Mouse (Mus musculus) midbrain, embryonic 15.5 days (tissue): Measurements from ENCODE around the gene Map2k3. TPM values are rescaled to one million over a fixed set of nuclear protein-coding genes. Genes with fewer than 3 reads are reported as not detected.

Source experiments
- ATAC-seq: fragments of 200-750 bp; cut with Nextera tagmentation; replicated peaks from 2 replicates; pipeline ENCODE4 v1.8.0; 2017; ENCODE audit warnings: moderate TSS enrichment
- H3K27ac ChIP-seq: fragments of 300-500 bp; sonication (generic); 2 replicates; pipeline ENCODE4 v1.5.1; 2015; ENCODE audit warnings: mild to moderate bottlenecking, inconsistent platforms
- H3K27me3 ChIP-seq: fragments of 300-500 bp; sonication (generic); replicated peaks from 2 replicates; pipeline ENCODE4 v1.6.1; 2015; ENCODE audit warnings: inconsistent platforms
- H3K36me3 ChIP-seq: fragments of 300-500 bp; sonication (generic); replicated peaks from 2 replicates; pipeline ENCODE4 v1.6.1; 2015; ENCODE audit warnings: inconsistent platforms
- H3K4me1 ChIP-seq: fragments of 300-500 bp; sonication (generic); 2 replicates; pipeline ENCODE4 v1.6.1; 2015; ENCODE audit warnings: inconsistent platforms
- H3K4me2 ChIP-seq: fragments of 300-500 bp; sonication (generic); 2 replicates; pipeline ENCODE4 v1.6.1; 2015; ENCODE audit warnings: inconsistent platforms, mild to moderate bottlenecking, moderate library complexity
- H3K4me3 ChIP-seq: fragments of 300-500 bp; sonication (generic); 2 replicates; pipeline ENCODE4 v1.5.1; 2015; ENCODE audit warnings: mild to moderate bottlenecking, inconsistent platforms
- H3K9ac ChIP-seq: fragments of 300-500 bp; sonication (generic); 2 replicates; pipeline ENCODE4 v1.6.1; 2015; ENCODE audit warnings: mild to moderate bottlenecking, inconsistent platforms
- H3K9me3 ChIP-seq: fragments of 300-500 bp; sonication (generic); 2 replicates; pipeline ENCODE4 v1.6.1; 2016; ENCODE audit warnings: inconsistent platforms
- WGBS: fragments of 180-500 bp; shearing (Covaris S2); methylation state at CpG from one replicate; pipeline ENCODE4 v1.1.7; 2015; ENCODE audit warnings: mixed read lengths; 5-methylcytosine and 5-hydroxymethylcytosine counted together
- polyA plus RNA-seq: library from polyadenylated mRNA; unstranded; fragments of >200 nt; fragmentation: Nextera tagmentation; extraction: Ambion mirVana; gene quantifications from 2 replicates; pipeline ENCODE4 v1.2.1, GENCODE M21; 2015

Gene Map2k3
- polyA plus RNA-seq, 1 experiment from 2014 or later: 32.0 TPM

- H3K27ac ChIP-seq: no peak overlapping the region
- H3K4me3 ChIP-seq: no peak overlapping the region
- H3K27me3 ChIP-seq: no peaks in the 10 kb centered on the region
- peaks cover 14% of the 10 kb centered on the region for H3K36me3 ChIP-seq
- WGBS: 83% methylated on average over 1 of the region's 1 CpGs
- no peaks in the 10 kb centered on the region for H3K9me3 ChIP-seq
- peaks cover 27% of the 10 kb centered on the region for H3K4me1 ChIP-seq
- H3K9ac ChIP-seq: no peak overlapping the region
- ATAC-seq: no peak
- H3K4me2 ChIP-seq: no peak overlapping the region
Measured at GRCm38 (mm10) chr11:60909626-60910025, 22.2 kb upstream of the Map2k3 start.

GRCm38 (mm10) chr11:60912525-60912973, 19.3 kb upstream of the Map2k3 start:
- Histone ChIP-seq H3K4me3 (peak overlapping the region; percentile 100), H3K27me3 (no peaks in the 10 kb centered on the region), H3K36me3 (no peaks in the 10 kb centered on the region), H3K9me3 (no peaks in the 10 kb centered on the region), H3K27ac (no peak overlapping the region), H3K9ac (peak overlapping the region; percentile 98), H3K4me2 (peak overlapping the region; percentile 89), H3K4me1 (peaks cover 35% of the 10 kb centered on the region)
- ATAC-seq: no peak
- WGBS: 26% methylated on average over 7 of the region's 7 CpGs

DNA sequence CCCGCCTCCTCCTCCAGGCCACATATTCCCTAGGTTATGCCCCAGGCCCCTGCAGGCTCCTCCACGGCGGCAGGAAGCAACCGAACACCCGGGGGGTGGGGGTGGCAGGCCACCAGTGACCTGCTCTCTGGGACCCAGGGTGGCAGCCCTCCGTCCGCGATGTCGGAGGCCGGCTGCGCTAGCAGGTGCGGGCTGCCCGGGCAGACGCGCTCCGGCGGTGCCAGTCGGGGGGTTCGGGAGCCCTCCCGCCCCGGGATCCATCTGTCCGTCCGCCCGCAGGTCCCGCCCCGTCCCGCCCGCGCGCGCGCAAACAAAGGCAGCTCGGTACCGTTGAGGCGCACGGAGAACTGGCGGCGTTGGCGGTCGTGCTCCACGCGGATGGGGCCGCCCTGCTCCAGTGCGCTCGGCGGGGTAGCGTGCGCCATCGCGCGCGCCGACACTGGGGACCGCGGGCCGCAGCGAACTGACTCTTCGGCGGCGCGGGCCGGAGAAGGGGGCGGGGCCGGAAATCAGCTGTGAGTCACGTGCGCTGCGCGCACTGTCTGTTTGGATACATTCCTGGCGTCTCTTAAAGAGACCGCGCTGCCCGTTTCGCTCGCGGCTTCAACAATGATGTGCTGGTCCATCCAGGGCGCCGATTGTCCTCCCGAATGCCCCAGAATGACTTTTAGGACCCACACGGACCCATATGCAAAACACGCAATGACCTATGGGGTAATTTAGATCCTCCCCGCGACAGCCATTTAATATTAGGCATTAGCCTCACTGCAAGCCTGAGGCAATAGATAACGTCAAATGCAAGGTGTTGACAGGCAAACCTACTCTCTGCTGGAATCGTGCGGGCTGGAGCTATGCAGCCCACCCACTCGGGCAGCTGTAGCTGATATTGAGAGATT, 18.3 kb upstream of the Map2k3 start:
- H3K27ac ChIP-seq: peak overlapping the region; percentile 84
- under 1% methylated on average over 80 of the region's 86 CpGs for WGBS
- no peaks in the 10 kb centered on the region for H3K36me3 ChIP-seq
- peaks cover 35% of the 10 kb centered on the region for H3K4me1 ChIP-seq
- no peaks in the 10 kb centered on the region for H3K9me3 ChIP-seq
- H3K4me2 ChIP-seq: peak overlapping the region; percentile 89
- peak; percentile 97 for ATAC-seq
- peak overlapping the region; percentile 100 for H3K4me3 ChIP-seq
- peak overlapping the region; percentile 98 for H3K9ac ChIP-seq
- H3K27me3 ChIP-seq: no peaks in the 10 kb centered on the region

- Histone ChIP-seq H3K4me3 (peak within 1 kb of the TSS; percentile 100), H3K4me1 (peaks cover 35% of the 10 kb centered on the region), H3K27ac (peak within 1 kb of the TSS; percentile 84), H3K9ac (peak within 1 kb of the TSS; percentile 98), H3K27me3 (no peaks in the 10 kb centered on the region), H3K36me3 (no peaks in the 10 kb centered on the region), H3K9me3 (no peaks in the 10 kb centered on the region), H3K4me2 (peak within 1 kb of the TSS; percentile 89)
- WGBS: 33% methylated on average over 7 of the region's 7 CpGs
- no peak for ATAC-seq
Measured at GRCm38 (mm10) chr11:60914491-60914890, 17.3 kb upstream of the Map2k3 start, which contains the start of gene Natd1. TSS of gene Natd1 (minus strand) at chr11:60914750.

DNA sequence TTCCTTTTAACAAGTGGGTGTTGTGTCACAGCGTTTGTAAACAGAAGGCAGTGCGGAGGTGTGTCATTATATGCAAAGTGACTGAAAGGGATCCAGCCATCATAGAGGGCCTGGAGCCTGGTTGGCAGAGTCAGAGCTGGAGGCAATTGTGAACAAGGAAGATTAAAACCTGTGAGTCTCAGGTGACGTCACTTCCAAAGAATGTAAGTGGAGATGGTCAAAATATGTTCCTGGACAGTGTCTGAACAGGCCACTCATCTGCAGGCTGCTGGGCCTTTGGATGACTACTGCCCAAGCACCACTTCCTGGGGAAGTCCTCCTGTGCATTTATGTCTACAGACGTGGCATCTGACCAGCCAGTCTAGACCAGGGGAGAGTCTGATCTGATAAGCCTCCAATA, 16.6 kb upstream of the Map2k3 start:
- Histone ChIP-seq H3K27ac (no peak overlapping the region), H3K4me3 (no peak overlapping the region), H3K9me3 (no peaks in the 10 kb centered on the region), H3K9ac (no peak overlapping the region), H3K27me3 (no peaks in the 10 kb centered on the region), H3K36me3 (no peaks in the 10 kb centered on the region), H3K4me1 (peaks cover 35% of the 10 kb centered on the region), H3K4me2 (no peak overlapping the region)
- no peak for ATAC-seq
- WGBS: 73% methylated on average over 4 of the region's 4 CpGs

- WGBS: 79% methylated on average over 2 of the region's 2 CpGs
- no peaks in the 10 kb centered on the region for H3K27me3 ChIP-seq
- H3K4me2 ChIP-seq: no peak overlapping the region
- peaks cover 4% of the 10 kb centered on the region for H3K4me1 ChIP-seq
- no peak for ATAC-seq
- H3K36me3 ChIP-seq: no peaks in the 10 kb centered on the region
- H3K9me3 ChIP-seq: no peaks in the 10 kb centered on the region
- H3K9ac ChIP-seq: no peak overlapping the region
- H3K27ac ChIP-seq: no peak overlapping the region
- no peak overlapping the region for H3K4me3 ChIP-seq
Measured at GRCm38 (mm10) chr11:60920021-60920420, 11.8 kb upstream of the Map2k3 start.

DNA sequence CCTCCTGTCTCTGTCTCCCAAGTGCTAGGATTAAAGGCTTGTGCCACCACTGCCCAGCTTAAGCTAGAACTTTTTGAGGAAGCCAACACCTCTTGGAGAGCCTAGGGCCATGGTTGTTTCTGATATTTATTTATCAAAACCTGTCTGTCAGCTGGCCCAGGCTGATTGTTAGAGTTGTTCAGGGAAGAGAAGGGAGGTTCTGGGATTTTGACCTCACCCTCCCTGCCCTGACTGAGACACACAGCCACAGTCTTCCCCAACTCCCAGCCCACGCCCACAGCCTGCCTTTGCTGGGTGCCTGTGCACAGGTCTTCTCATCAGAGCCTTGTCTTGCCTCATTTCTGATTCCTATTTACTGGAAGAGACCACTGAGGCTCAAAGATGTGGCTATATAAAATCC, 9.6 kb upstream of the Map2k3 start:
- H3K27me3 ChIP-seq: no peaks in the 10 kb centered on the region
- 70% methylated on average over 1 of the region's 1 CpGs for WGBS
- no peak overlapping the region for H3K4me3 ChIP-seq
- H3K4me1 ChIP-seq: peaks cover 4% of the 10 kb centered on the region
- H3K4me2 ChIP-seq: no peak overlapping the region
- ATAC-seq: no peak
- H3K27ac ChIP-seq: no peak overlapping the region
- no peaks in the 10 kb centered on the region for H3K36me3 ChIP-seq
- no peak overlapping the region for H3K9ac ChIP-seq
- H3K9me3 ChIP-seq: no peaks in the 10 kb centered on the region

- Histone ChIP-seq H3K4me3 (no peak overlapping the region), H3K27ac (no peak overlapping the region), H3K36me3 (no peaks in the 10 kb centered on the region), H3K9me3 (no peaks in the 10 kb centered on the region), H3K4me1 (peaks cover 9% of the 10 kb centered on the region), H3K27me3 (no peaks in the 10 kb centered on the region), H3K9ac (no peak overlapping the region), H3K4me2 (no peak overlapping the region)
- no peak for ATAC-seq
- 68% methylated on average over 5 of the region's 5 CpGs for WGBS
Measured at GRCm38 (mm10) chr11:60922964-60923363, 8.9 kb upstream of the Map2k3 start.

DNA sequence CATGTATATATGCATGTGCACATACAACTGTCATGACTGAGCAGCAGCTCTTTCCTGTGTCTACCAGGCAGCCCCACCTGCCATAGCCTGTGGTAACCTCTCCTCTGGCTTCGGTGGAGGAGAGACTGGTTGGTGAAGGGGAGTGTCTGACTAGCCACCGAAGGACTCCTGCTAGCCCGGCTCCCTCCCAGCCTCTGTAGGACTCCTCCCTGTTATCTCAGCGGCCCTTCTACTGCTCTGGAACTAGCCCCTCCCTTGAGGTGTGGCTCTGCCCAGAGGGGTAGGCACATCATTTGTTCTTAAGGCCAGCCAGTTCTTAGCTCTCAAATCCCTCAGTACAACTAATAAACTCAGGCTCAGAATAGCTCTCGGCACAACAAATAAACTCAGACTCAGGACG, 7.3 kb upstream of the Map2k3 start:
- WGBS: 50% methylated on average over 6 of the region's 6 CpGs
- peaks cover 9% of the 10 kb centered on the region for H3K4me1 ChIP-seq
- no peak overlapping the region for H3K27ac ChIP-seq
- H3K9me3 ChIP-seq: no peaks in the 10 kb centered on the region
- no peak for ATAC-seq
- H3K4me3 ChIP-seq: no peak overlapping the region
- no peak overlapping the region for H3K4me2 ChIP-seq
- no peaks in the 10 kb centered on the region for H3K36me3 ChIP-seq
- H3K9ac ChIP-seq: no peak overlapping the region
- H3K27me3 ChIP-seq: no peaks in the 10 kb centered on the region

DNA sequence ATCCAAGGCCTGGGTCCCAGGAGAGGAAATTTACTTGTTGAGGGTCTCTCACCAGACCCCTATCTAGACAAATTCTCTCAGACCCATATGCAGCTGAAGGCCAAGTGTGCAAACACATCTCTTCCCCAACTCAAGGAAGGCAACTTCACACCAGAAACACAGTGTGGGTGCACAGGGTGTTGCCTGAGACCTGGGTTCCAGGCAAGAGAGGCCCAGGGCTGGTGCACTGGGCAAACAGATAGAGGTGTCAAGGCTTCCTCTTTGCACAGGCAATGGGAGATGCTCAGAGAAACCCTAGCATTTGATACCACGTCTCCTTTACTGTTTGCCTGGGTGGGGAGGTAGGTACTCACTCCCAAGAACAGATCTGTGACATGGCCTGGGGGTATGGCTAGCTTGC, 6.9 kb upstream of the Map2k3 start:
- no peak overlapping the region for H3K4me2 ChIP-seq
- WGBS: 82% methylated on average over 1 of the region's 1 CpGs
- no peak overlapping the region for H3K27ac ChIP-seq
- no peak overlapping the region for H3K9ac ChIP-seq
- H3K36me3 ChIP-seq: no peaks in the 10 kb centered on the region
- no peak for ATAC-seq
- no peak overlapping the region for H3K4me3 ChIP-seq
- H3K27me3 ChIP-seq: no peaks in the 10 kb centered on the region; the same call in 1 of the 2 replicates
- H3K4me1 ChIP-seq: peaks cover 9% of the 10 kb centered on the region
- H3K9me3 ChIP-seq: no peaks in the 10 kb centered on the region

DNA sequence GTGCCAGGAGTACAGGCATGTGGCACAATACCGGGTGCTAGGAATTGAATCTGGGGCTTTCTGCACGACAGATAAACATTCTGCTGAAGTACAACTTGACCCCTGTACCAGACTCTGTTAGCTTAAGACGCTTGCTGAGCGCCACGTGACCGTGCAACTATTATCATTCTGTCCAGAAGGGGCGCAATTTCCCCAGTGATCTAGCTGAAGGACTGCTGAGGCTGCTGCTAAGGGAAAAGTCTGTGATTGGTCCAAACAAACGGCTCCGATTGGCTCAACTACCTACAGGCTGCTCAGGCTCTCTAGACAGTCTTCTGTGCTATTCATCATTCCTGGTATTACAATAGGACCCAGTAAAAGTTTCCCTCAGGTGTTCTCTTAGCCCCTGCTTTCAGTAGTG, 4.6 kb upstream of the Map2k3 start:
- Histone ChIP-seq H3K4me3 (peak overlapping the region; percentile 27), H3K9ac (no peak overlapping the region), H3K4me2 (peak overlapping the region; percentile 51), H3K27ac (0 out of 2 replicates have a peak overlapping the region, but pooled peaks have one; percentile 48), H3K27me3 (no peaks in the 10 kb centered on the region; the same call in 1 of the 2 replicates), H3K9me3 (no peaks in the 10 kb centered on the region), H3K4me1 (peaks cover 17% of the 10 kb centered on the region), H3K36me3 (no peaks in the 10 kb centered on the region)
- under 1% methylated on average over 9 of the region's 9 CpGs for WGBS
- ATAC-seq: peak; percentile 60

GRCm38 (mm10) chr11:60930724-60931281, 1.0 kb upstream of the Map2k3 start:
- Histone ChIP-seq H3K4me3 (peak overlapping the region; percentile 95), H3K27me3 (no peaks in the 10 kb centered on the region; the same call in 1 of the 2 replicates), H3K36me3 (no peaks in the 10 kb centered on the region), H3K27ac (no peak overlapping the region), H3K4me2 (peak overlapping the region; percentile 92), H3K4me1 (peaks cover 42% of the 10 kb centered on the region), H3K9me3 (no peaks in the 10 kb centered on the region), H3K9ac (peak overlapping the region; percentile 51; the same call in 1 of the 2 replicates)
- ATAC-seq: no peak
- 29% methylated on average over 7 of the region's 7 CpGs for WGBS
